Mouse (Mus musculus) natural killer cell, adult 2 months (primary cell): Measurements from ENCODE around the gene Etl4.

Experiments used
- DNase-seq, 2 experiments: peaks; one replicate each; pipeline ENCODE4 v3.0.0; 2022; ENCODE audit warnings: low spot score in 2 of 2

The Etl4 gene

DNA sequence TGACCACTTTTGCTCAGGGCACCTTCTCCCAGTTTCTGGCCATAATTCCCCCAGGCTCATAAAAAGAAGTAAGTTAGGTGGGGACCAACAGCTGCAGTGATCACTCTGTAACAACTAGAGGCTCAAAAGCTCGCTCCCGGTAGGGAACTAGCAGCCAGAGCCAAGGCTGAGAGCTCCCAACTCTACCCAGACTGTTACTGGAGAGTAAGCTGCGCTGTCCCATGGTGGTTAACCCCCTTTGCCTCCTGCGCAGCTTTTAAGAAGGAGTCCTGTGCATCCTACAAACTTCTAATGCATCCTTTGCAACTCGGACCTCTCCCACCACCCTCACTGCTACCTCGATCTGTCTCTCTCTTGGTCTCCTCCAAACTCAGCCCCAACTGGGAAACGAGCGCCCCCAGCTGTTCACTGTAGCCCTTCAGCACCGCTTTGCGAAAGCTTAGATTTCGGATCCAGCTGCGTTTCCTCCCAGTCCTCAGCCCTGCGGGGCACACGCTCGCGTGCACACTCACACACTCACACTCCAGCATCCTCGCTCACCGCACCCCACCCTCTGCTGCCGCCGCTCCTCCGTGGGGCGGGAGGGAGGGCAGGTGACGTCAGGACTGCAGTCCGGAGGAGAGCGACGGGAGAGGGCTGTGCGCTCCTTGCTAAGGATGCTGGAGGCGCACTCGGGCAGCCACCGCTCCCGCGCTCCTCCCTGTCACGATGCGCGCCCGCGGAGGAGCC lies at the start of gene Etl4:
Etl4 (plus strand) TSS at position 610 of the 729 bp plus-strand sequence.
- DNase-seq: no peak

- no peak for DNase-seq
These were observed 40.4 kb upstream of the Etl4 start for GRCm38 (mm10) chr2:19869167-19869566.

- DNase-seq: no peak
These were observed 37.7 kb upstream of the Etl4 start for GRCm38 (mm10) chr2:19871881-19872280.

- DNase-seq: no peak
These were observed 18.7 kb upstream of the Etl4 start for GRCm38 (mm10) chr2:19890875-19891274.

GRCm38 (mm10) chr2:19909900-19910780 lies 560 bp downstream of the Etl4 start:
- no peak for DNase-seq

DNA sequence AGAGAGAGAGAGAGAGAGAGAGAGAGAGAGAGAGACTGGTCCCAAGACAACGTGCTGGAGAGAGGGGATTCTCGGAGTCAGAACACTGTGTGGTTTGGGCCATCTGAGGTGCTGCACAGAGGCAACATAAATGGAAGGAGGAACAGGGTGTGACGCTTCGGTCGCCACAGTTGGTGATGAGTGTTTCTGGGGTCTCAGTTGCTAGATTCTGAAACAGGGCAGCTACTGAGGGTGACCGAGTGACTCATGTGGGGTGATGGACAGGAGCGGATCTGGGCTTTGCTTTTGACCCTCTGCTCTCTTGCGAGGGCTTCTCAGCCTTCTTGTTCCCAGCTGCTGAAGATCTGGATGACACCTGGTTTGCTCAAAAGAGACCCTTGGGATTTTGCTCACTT lies 1.2 kb downstream of the Etl4 start:
- no peak for DNase-seq

DNA sequence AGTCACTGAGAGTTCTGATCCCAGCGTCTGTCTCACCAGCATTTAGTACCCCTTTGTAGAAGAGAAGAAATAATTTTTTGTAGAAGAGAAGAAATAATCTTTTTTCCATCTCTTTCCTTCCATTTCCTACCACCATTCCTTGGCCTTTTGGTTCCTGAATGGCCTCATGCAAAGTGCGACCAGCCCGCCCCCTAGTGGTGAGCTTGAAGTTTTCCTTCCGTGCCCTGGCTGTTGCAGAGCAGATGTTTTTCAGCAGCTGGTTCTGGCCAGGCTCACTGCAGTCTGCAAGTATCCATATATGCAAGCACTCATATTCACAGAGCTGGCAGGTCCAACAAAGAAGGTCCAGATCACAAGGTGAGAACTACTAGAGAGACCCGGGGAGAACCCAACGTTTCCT lies 9.6 kb downstream of the Etl4 start:
- peak in 1 of 2 experiments; percentile 24 for DNase-seq

GRCm38 (mm10) chr2:19930009-19930408 lies 20.4 kb downstream of the Etl4 start:
- DNase-seq: no peak

DNA sequence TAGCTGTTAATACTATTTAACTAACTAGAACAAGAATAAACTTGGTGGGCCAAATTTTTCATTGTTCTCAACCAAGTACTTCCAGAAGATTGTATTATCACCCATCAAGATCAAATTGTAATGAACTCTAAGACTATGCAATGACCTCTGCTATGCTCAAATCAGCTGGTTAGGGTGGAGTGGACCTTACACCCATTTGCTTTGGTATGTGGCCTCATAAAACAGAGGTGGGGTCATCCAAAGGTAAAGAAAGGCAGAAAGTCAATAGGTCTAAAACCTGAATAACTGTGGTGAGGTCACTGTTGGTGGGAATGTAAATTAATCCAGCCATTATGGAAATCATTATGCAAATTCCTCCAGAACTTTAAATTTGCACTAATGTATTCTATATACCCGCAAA lies 24.3 kb downstream of the Etl4 start:
- DNase-seq: no peak

GRCm38 (mm10) chr2:19945205-19945604 lies 35.6 kb downstream of the Etl4 start:
- DNase-seq: no peak

DNA sequence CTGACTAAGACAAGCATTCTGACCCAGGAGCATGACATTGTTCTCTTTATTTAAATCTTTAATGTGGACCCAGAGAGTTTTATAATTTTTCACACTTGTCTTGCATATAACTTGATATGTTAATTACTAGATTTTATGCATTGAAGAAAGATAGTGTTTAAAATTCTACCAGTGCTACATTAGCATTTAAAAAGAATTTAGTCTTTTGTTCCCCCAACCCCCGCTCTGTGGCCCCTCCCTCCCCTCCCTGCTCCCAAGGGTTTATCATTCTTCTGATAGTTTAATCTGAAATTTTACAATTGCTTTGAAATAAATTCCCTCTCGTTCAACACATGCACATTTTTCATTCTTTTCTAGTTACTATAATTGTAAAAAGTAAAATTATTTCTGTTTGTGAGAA lies 43.4 kb downstream of the Etl4 start:
- no peak for DNase-seq

- DNase-seq: no peak
These were observed 56.9 kb downstream of the Etl4 start for GRCm38 (mm10) chr2:19966445-19966844.

GRCm38 (mm10) chr2:20037671-20038070 lies 128.1 kb downstream of the Etl4 start:
- no peak for DNase-seq

- no peak for DNase-seq
These were observed 162.8 kb downstream of the Etl4 start for GRCm38 (mm10) chr2:20072377-20072776.

DNA sequence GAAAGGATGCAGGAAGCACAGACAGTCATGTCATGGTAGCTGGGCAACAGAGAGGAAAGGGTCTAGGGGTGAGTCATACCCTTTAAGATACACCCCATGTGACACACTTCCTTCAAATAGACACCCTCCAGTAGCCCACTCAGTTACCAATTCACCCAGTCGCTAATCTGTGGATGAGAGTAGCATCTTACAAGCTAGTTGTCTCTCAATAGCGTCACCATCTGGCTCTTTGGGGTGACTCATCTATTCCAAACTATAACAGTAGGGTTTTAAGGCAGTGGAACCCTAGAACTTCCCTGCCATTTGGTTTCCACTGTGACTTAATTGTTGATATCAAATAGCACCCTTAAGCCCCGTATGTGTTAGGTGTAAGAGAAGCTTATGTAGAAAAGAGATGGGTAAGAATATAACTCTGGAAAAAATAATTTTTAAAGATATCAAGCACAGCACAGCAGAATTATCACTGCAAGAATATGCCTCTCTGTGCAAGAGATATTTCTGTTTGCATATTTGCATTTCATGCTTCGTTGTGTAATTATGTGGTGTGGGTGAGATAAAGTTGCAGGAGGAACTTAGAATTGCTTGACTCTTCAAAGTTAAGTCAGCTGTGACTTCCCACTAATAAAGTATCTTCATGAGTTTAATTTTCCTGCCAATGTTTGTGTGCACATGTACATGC lies 166.7 kb downstream of the Etl4 start:
- no peak for DNase-seq

GRCm38 (mm10) chr2:20084781-20085180 lies 175.2 kb downstream of the Etl4 start:
- DNase-seq: no peak

DNA sequence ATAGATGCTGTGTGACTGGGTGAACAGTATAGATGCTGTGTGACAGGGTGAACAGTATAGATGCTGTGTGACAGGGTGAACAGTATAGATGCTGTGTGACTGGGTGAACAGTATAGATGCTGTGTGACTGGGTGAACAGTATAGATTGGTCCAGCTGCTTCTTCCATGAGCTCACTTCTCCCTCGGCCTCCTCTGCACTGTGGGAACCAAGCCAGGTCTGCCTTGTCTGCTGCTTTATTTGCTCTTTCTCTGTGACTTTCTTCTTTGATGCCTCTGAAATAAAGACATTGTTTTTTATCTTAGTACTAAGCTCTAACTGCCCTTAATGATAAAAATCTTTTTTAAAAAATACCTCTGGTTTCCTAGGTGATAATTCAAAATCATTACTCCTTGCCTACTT lies 195.9 kb downstream of the Etl4 start:
- no peak for DNase-seq

DNA sequence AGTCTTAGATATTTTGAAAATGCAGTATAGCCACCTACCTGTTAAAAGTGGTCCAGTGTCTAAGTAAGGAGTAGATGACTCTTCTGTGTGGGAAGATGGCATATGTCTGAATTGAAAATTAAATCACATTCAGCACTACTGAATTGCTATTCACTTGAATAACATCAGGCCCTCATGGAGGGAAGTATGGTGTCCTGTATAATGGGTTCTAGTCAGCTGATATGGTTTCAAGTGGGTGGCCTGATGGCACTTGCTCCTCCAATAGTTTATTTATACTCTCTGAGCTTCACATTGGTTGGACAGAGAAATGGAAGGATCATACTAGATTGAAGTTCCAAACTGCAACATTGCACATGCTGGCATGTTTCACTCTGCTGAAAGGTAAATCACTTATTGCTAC lies 202.1 kb downstream of the Etl4 start:
- no peak for DNase-seq

GRCm38 (mm10) chr2:20125914-20126313 lies 216.3 kb downstream of the Etl4 start:
- DNase-seq: no peak

DNA sequence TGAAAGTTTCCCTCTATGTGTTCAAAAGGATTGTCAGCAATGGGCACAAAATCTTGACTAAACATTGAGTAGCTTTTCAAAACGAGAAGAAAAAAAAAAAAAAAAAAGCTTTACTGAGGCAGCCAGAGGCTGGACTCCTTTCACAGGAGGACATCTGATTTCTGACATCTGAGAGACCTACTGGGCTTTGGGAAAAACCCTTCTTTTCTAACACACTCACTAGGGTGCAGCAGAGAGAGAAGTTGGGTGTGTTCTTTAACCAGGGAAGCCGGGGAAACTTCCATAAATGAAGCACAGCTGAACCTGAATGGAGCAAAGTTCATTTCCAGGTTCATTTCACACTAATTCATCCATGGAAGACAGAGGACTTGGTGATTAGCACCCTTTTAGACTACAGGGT lies 222.2 kb downstream of the Etl4 start:
- no peak for DNase-seq

GRCm38 (mm10) chr2:20138426-20138825 lies 228.8 kb downstream of the Etl4 start:
- no peak for DNase-seq

GRCm38 (mm10) chr2:20145368-20145767 lies 235.8 kb downstream of the Etl4 start:
- no peak for DNase-seq

- no peak for DNase-seq
These were observed 257.5 kb downstream of the Etl4 start for GRCm38 (mm10) chr2:20167073-20167472.
